Mouse (Mus musculus) embryonic facial prominence, embryonic 15.5 days (tissue): ENCODE data around the gene Slc43a3. TPM values are rescaled to one million over a fixed set of nuclear protein-coding genes. Genes with fewer than 3 reads are reported as not detected.

Experiments used
- ATAC-seq: fragments of 200-750 bp; cut with Nextera tagmentation; 2 replicates; pipeline ENCODE4 v1.8.0; 2017; ENCODE audit warnings: low read depth, moderate TSS enrichment; ENCODE audit not compliant: insufficient number of reproducible peaks, low FRiP score, low TSS enrichment
- H3K27ac ChIP-seq: fragments of 300-500 bp; sonication (generic); replicated peaks from 2 replicates; pipeline ENCODE4 v1.5.1; 2015; ENCODE audit warnings: mild to moderate bottlenecking, inconsistent platforms
- H3K27me3 ChIP-seq: fragments of 300-500 bp; sonication (generic); 2 replicates; pipeline ENCODE4 v1.6.1; 2015; ENCODE audit warnings: inconsistent platforms
- H3K36me3 ChIP-seq: fragments of 300-500 bp; sonication (generic); 2 replicates; pipeline ENCODE4 v1.6.1; 2015; ENCODE audit warnings: mild to moderate bottlenecking, inconsistent platforms
- H3K4me1 ChIP-seq: fragments of 300-500 bp; sonication (generic); 2 replicates; pipeline ENCODE4 v1.6.1; 2015; ENCODE audit warnings: inconsistent platforms
- H3K4me2 ChIP-seq: fragments of 300-500 bp; sonication (generic); replicated peaks from 2 replicates; pipeline ENCODE4 v1.6.1; 2015; ENCODE audit warnings: mild to moderate bottlenecking, inconsistent platforms
- H3K4me3 ChIP-seq: fragments of 300-500 bp; sonication (generic); replicated peaks from 2 replicates; pipeline ENCODE4 v1.5.1; 2015; ENCODE audit warnings: mild to moderate bottlenecking, inconsistent platforms
- H3K9ac ChIP-seq: fragments of 300-500 bp; sonication (generic); 2 replicates; pipeline ENCODE4 v1.6.1; 2015; ENCODE audit warnings: inconsistent platforms
- H3K9me3 ChIP-seq: fragments of 300-500 bp; sonication (generic); replicated peaks from 2 replicates; pipeline ENCODE4 v1.6.1; 2016; ENCODE audit warnings: inconsistent platforms
- WGBS: fragments of 180-500 bp; shearing (Covaris S2); methylation state at CpG from one replicate; pipeline ENCODE4 v1.1.7; 2015; 5-methylcytosine and 5-hydroxymethylcytosine counted together
- microRNA-seq: library from miRNA; unstranded; fragments of <30 nt; microRNA quantifications from one replicate; pipeline ENCODE4, GENCODE M21; 2016; ENCODE audit warnings: borderline number of aligned reads
- polyA plus RNA-seq: library from polyadenylated mRNA; unstranded; fragments of >200 nt; fragmentation: Nextera tagmentation; extraction: Ambion mirVana; gene quantifications from 2 replicates; pipeline ENCODE4 v1.2.1, GENCODE M21; 2015

Slc43a3 gene
- polyA plus RNA-seq, 1 experiment from 2014 or later, result 31.7 TPM

DNA sequence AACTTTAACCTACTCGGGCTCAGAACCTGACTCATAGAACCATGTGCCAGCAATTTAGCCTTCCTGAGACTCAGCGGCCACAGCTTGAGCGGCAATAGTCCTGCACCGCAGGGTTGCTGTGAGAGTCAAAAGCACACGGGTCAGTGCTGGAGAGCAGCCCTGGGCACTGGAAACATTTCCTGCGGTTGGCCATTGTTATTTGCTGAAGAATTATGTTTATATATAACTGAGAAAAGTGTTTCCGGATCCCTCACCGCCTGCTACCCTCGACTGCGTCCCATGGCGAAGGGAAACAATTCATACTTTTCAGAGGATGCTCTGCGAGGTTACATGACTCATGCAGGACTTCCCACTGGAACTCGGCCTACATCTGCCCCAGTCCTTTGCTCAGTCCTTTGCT lies 65.1 kb downstream of the Slc43a3 start:
- 76% methylated on average over 13 of the region's 13 CpGs for WGBS
- H3K27ac ChIP-seq, result no peak overlapping the region
- no peaks in the 10 kb centered on the region for H3K4me1 ChIP-seq
- H3K9ac ChIP-seq, result no peak overlapping the region
- H3K27me3 ChIP-seq, result no peaks in the 10 kb centered on the region
- H3K9me3 ChIP-seq, result no peaks in the 10 kb centered on the region
- H3K36me3 ChIP-seq, result no peaks in the 10 kb centered on the region
- no peak overlapping the region for H3K4me3 ChIP-seq
- H3K4me2 ChIP-seq, result no peak overlapping the region
- no peak for ATAC-seq

DNA sequence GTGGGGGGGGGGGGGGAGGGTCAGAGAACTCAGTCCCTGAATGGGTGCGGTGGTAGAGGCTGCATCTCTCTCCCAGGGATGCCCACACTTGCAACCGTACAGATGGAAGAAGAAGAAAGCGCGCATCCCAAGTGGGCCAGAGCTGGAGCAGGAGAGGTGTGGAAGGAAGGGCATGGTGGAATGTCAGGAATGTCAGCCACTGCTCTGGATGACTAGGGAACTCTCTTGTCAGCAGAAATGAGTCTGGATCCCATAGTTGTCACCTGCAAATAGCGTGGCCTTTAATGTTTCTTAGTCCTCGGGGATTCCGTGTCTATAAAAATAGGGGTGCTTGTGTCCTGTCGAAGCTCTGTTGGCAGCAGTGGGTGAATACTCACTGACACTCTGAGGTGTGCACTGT lies 66.2 kb downstream of the Slc43a3 start:
- Histone ChIP-seq H3K9ac (no peak overlapping the region), H3K27ac (no peak overlapping the region), H3K27me3 (no peaks in the 10 kb centered on the region), H3K9me3 (no peaks in the 10 kb centered on the region), H3K4me2 (no peak overlapping the region), H3K4me1 (no peaks in the 10 kb centered on the region), H3K4me3 (no peak overlapping the region), H3K36me3 (no peaks in the 10 kb centered on the region)
- 67% methylated on average over 8 of the region's 8 CpGs for WGBS
- no peak for ATAC-seq

DNA sequence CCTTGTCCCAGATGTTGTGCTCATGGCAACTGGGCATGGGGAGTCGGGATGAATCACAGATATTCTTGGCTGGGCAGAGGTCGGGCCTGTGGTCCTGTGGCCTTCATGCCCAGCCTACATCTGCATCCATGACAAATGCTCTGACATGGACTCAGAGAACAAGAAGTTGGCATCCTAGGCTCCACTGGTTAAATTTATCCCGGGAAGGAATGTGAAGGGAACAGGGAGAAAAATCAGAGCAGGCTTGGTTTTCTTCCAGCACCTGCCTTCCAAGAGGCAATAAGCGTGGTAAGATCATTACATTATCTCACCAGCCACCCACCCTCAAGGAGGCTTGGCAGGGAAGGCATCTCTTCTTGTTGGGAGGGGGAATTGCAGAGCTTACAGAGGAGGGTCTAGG lies 68.0 kb downstream of the Slc43a3 start:
- Histone ChIP-seq H3K4me2 (no peak overlapping the region), H3K27me3 (no peaks in the 10 kb centered on the region), H3K36me3 (no peaks in the 10 kb centered on the region), H3K4me1 (no peaks in the 10 kb centered on the region), H3K4me3 (no peak overlapping the region), H3K9me3 (no peaks in the 10 kb centered on the region), H3K9ac (no peak overlapping the region), H3K27ac (no peak overlapping the region)
- WGBS, result 78% methylated on average over 4 of the region's 4 CpGs
- ATAC-seq, result no peak

DNA sequence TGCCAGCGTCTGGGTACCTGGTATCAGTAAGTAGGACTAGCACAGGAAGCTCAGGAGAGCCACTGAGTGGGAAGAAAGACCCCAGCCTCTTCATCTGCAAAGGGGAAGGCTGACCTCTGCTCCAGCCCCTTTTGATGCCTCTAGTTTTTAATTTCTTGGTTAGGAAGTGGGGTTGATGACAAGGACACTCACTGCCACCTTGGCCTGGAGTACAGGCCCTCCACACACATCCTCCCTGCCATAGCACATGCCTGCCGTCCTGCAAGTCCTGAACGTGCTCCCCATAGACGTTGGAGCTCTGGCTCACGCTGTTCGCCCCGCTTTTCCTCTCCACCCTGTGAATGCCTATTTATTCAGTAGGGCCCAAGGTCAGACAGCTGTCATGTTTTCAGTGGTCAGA lies 70.2 kb downstream of the Slc43a3 start:
- Histone ChIP-seq H3K9ac (no peak overlapping the region), H3K4me2 (no peak overlapping the region), H3K4me3 (no peak overlapping the region), H3K36me3 (no peaks in the 10 kb centered on the region), H3K4me1 (no peaks in the 10 kb centered on the region), H3K9me3 (no peaks in the 10 kb centered on the region), H3K27ac (no peak overlapping the region), H3K27me3 (no peaks in the 10 kb centered on the region)
- ATAC-seq, result no peak
- WGBS, result 80% methylated on average over 7 of the region's 7 CpGs

DNA sequence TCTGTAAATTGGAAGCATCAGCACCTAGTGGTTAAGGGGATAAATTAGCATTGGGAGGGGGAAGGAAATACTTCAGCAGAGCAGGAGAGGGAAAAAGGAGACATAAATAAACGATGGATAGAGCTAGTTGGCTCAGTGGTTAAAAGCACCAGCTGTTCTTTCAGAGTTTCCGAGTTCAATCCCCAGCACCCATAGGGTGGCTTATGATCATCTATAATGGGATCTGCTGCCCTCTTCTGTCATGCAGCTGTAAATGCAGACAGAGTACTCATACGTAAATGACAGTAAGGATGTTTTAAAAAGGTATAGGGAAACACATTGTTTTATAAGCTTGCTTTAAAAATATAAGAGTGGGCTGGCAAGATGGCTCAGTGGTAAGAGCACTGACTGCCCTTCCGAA lies 71.3 kb downstream of the Slc43a3 start:
- no peaks in the 10 kb centered on the region for H3K36me3 ChIP-seq
- no peak for ATAC-seq
- 23% methylated on average over 4 of the region's 4 CpGs for WGBS

More for the DNA sequence above, 71.3 kb downstream of the Slc43a3 start:
- H3K9ac ChIP-seq, result no peak overlapping the region
- no peaks in the 10 kb centered on the region for H3K9me3 ChIP-seq
- H3K27ac ChIP-seq, result no peak overlapping the region
- H3K4me2 ChIP-seq, result no peak overlapping the region
- H3K4me3 ChIP-seq, result no peak overlapping the region
- H3K27me3 ChIP-seq, result no peaks in the 10 kb centered on the region
- no peaks in the 10 kb centered on the region for H3K4me1 ChIP-seq

Small RNA genes within 50 kb of the gene (microRNA-seq; reads per million reads assigned to microRNA genes)
- not detected for gene Gm24332

Other genes starting within 250 kb of the Slc43a3 start
- gene Zdhhc5, start 221.4 kb upstream of the Slc43a3 start, polyA plus RNA-seq, result 28.1 and 28.9 TPM in 2 replicates
- 27.9 and 29.1 TPM in 2 replicates for gene Clp1, start 209.2 kb upstream of the Slc43a3 start, polyA plus RNA-seq
- 6.6 and 7.9 TPM in 2 replicates for gene Ypel4, start 202.5 kb upstream of the Slc43a3 start, polyA plus RNA-seq
- gene Gm19426, start 192.9 kb upstream of the Slc43a3 start, polyA plus RNA-seq, result 7.0 and 9.0 TPM in 2 replicates
- gene Serping1, start 161.1 kb upstream of the Slc43a3 start, polyA plus RNA-seq, result 40.0 and 48.0 TPM in 2 replicates
- 35.3 and 36.7 TPM in 2 replicates for gene Ube2l6, start 137.8 kb upstream of the Slc43a3 start, polyA plus RNA-seq
- 0.33 and 0.53 TPM in 2 replicates for gene Smtnl1, start 113.9 kb upstream of the Slc43a3 start, polyA plus RNA-seq
- 45.7 and 49.7 TPM in 2 replicates for gene Timm10, start 109.6 kb upstream of the Slc43a3 start, polyA plus RNA-seq
- gene Slc43a1, start 97.7 kb upstream of the Slc43a3 start, polyA plus RNA-seq, result 13.7 and 15.8 TPM in 2 replicates
- 1.1 and 2.0 TPM in 2 replicates for gene Rtn4rl2, start 49.9 kb upstream of the Slc43a3 start, polyA plus RNA-seq
- gene Prg2, start 43.9 kb downstream of the Slc43a3 start, polyA plus RNA-seq, result not detected in 2 replicates
- gene Prg3, start 51.6 kb downstream of the Slc43a3 start, polyA plus RNA-seq, result not detected in 2 replicates
- gene Ssrp1, start 100.7 kb downstream of the Slc43a3 start, polyA plus RNA-seq, result 236 and 250 TPM in 2 replicates
- gene P2rx3, start 100.9 kb downstream of the Slc43a3 start, polyA plus RNA-seq, result 1.2 and 1.7 TPM in 2 replicates
- 63.8 and 68.0 TPM in 2 replicates for gene Tnks1bp1, start 111.4 kb downstream of the Slc43a3 start, polyA plus RNA-seq
- 62.5 and 64.8 TPM in 2 replicates for gene Aplnr, start 199.6 kb downstream of the Slc43a3 start, polyA plus RNA-seq